Mouse (Mus musculus) ES-Bruce4 (cell line): ENCODE measurements at regions not wholly inside any gene's neighbourhood (a gene's known extent, or its start where the extent isn't known, plus 50 kb on each side); places are given as distances from the start of the nearest gene placed in this dataset.

ENCODE experiments used
- H3K27ac ChIP-seq: 2 replicates; pipeline ENCODE4 v1.5.1; 2012; ENCODE audit warnings: low read length, inconsistent platforms; ENCODE audit not compliant: insufficient read depth
- H3K27me3 ChIP-seq: 2 replicates; pipeline ENCODE4 v1.6.1; 2012; ENCODE audit warnings: mild to moderate bottlenecking, low read length, inconsistent platforms; ENCODE audit not compliant: control insufficient read depth, poor library complexity, insufficient read depth, severe bottlenecking
- H3K36me3 ChIP-seq: 2 replicates; pipeline ENCODE4 v1.6.1; 2012; ENCODE audit warnings: inconsistent platforms, mild to moderate bottlenecking, low read length, moderate library complexity; ENCODE audit not compliant: control insufficient read depth, poor library complexity, insufficient read depth, severe bottlenecking
- H3K4me1 ChIP-seq: one replicate; pipeline ENCODE4 v1.8.1; 2011; ENCODE audit warnings: low read length; ENCODE audit not compliant: control insufficient read depth, insufficient read depth
- H3K4me3 ChIP-seq: 2 replicates; pipeline ENCODE4 v1.5.1; 2011; ENCODE audit warnings: low read depth, mild to moderate bottlenecking, low read length
- H3K9ac ChIP-seq: 2 replicates; pipeline ENCODE4 v1.6.1; 2012; ENCODE audit warnings: low read depth, mild to moderate bottlenecking, inconsistent platforms; ENCODE audit not compliant: poor library complexity, severe bottlenecking
- H3K9me3 ChIP-seq: replicated peaks from 2 replicates; pipeline ENCODE4 v1.6.1; 2012; ENCODE audit warnings: mild to moderate bottlenecking, low read length, inconsistent platforms; ENCODE audit not compliant: control insufficient read depth, poor library complexity, insufficient read depth, severe bottlenecking
- CTCF ChIP-seq: IDR thresholded peaks from one replicate; pipeline ENCODE4 v1.8.1; 2011; ENCODE audit warnings: low read depth, low read length
- EP300 ChIP-seq: IDR thresholded peaks from 2 replicates; pipeline ENCODE4 v1.6.1; 2011; ENCODE audit warnings: low read depth, low read length; ENCODE audit not compliant: insufficient read depth
- POLR2A ChIP-seq: IDR thresholded peaks from one replicate; pipeline ENCODE4 v1.8.1; 2011; ENCODE audit warnings: low read length; ENCODE audit not compliant: insufficient read depth

DNA sequence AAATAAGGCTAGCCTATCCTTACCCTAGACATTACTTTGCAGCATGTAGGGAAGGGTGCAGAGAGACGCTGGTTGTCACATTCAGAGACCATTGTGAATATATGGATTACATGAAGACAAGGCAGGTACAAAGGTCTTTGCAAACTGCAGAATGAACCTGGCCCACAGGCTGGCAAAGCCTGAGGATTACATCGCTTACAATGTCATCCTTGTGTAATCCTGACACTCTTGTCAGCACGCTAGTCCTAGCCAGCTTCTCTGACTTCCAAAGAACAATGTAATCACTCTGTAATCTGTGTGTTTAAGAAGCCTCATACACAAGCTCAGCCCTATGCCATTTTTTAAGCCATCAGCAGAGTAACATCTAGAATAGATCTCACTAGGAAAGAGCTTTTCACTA lies 69.6 kb upstream of the Foxq1 start:
- Histone ChIP-seq H3K36me3 (no peaks in the 10 kb centered on the region), H3K27me3 (no peaks in the 10 kb centered on the region), H3K4me3 (no peak overlapping the region), H3K27ac (no peak overlapping the region), H3K9me3 (no peaks in the 10 kb centered on the region), H3K9ac (no peak overlapping the region), H3K4me1 (no peaks in the 10 kb centered on the region)
- TF ChIP-seq EP300 (no peak), CTCF (no peak)

DNA sequence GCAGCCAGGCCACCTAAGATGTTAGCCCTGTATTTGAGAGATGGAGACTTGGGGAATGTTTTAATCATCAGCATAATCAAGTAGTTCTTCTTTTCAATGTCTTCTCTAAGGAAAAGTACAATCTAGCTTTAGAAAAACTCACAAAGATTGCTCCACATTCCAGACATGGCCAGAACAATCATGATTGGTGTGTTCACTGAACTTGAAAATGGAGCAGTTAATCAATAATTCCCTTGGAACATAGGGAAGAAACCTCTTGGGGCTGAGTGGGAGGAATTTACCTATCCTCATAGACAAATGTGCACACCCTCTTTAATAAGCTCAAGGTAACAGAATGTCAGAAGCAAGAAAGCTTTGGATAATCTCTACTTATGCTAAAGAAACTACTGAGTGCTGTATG lies 67.7 kb upstream of the Foxq1 start:
- no peak overlapping the region for H3K27ac ChIP-seq

DNA sequence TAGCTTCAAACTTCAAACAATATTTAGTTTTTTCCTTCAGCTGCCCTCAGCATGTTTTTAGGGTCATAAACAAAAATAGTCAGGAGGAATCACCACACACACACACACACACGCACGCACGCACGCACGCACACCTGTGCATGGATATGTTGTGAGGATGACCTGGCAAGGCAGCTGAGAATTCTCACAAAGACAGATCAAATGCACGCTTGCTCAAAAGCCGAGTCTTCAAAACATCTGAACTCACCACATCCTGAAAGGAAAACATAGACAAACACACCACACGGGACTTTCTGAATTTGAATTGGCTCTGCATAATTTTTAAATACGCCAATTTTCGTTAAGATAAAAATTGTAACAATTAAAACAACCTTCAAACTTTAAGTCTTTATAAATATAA lies 52.7 kb upstream of the Foxq1 start:
- Histone ChIP-seq H3K9ac (no peak overlapping the region), H3K36me3 (no peaks in the 10 kb centered on the region), H3K4me3 (no peak overlapping the region), H3K4me1 (no peaks in the 10 kb centered on the region), H3K27ac (no peak overlapping the region), H3K27me3 (no peaks in the 10 kb centered on the region; the same call in 1 of the 2 replicates), H3K9me3 (no peaks in the 10 kb centered on the region)
- TF ChIP-seq POLR2A (no peak), EP300 (no peak), CTCF (no peak)

More for the DNA sequence above, 67.7 kb upstream of the Foxq1 start:
- Histone ChIP-seq H3K9ac (no peak overlapping the region), H3K4me3 (no peak overlapping the region), H3K36me3 (no peaks in the 10 kb centered on the region), H3K9me3 (no peaks in the 10 kb centered on the region), H3K27me3 (no peaks in the 10 kb centered on the region), H3K4me1 (no peaks in the 10 kb centered on the region)
- TF ChIP-seq EP300 = no peak
- TF ChIP-seq CTCF = no peak
- no peak for TF ChIP-seq POLR2A

- no peaks in the 10 kb centered on the region for H3K27me3 ChIP-seq
- no peak overlapping the region for H3K9ac ChIP-seq
- H3K9me3 ChIP-seq = no peaks in the 10 kb centered on the region
- H3K27ac ChIP-seq = no peak overlapping the region
- TF ChIP-seq POLR2A = no peak
- TF ChIP-seq CTCF = no peak
- TF ChIP-seq EP300 = no peak
- H3K4me3 ChIP-seq = no peak overlapping the region
- no peaks in the 10 kb centered on the region for H3K4me1 ChIP-seq
- no peaks in the 10 kb centered on the region for H3K36me3 ChIP-seq
Observed at GRCm38 (mm10) chr13:31503832-31504231, 52.1 kb upstream of the Foxq1 start.

GRCm38 (mm10) chr13:31504316-31504715 lies 51.6 kb upstream of the Foxq1 start:
- Histone ChIP-seq H3K4me3 (no peak overlapping the region), H3K9ac (no peak overlapping the region), H3K27ac (no peak overlapping the region), H3K4me1 (no peaks in the 10 kb centered on the region), H3K9me3 (no peaks in the 10 kb centered on the region), H3K27me3 (no peaks in the 10 kb centered on the region), H3K36me3 (no peaks in the 10 kb centered on the region)
- TF ChIP-seq CTCF (no peak), EP300 (no peak)

DNA sequence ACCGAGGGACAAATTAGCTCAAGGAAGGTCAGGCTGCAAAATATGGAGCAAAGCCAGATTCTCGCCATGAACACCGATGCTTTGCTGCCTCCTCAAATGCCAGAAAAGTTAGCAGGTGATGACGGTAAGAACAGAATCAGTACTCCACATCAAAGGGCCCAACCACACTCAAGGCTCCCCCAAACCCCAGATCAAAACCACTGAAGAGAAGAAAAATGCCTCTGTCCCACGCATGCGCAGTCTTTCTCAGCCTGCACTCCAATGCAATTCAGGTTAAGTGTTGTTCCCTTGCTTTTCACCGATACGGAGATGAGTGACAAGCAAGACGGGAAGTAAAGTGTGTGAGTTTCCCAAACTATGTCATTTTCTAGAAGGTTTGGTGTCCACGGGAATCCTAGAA lies 50.5 kb upstream of the Foxq1 start:
- Histone ChIP-seq H3K9ac (no peak overlapping the region), H3K36me3 (no peaks in the 10 kb centered on the region), H3K4me1 (no peaks in the 10 kb centered on the region), H3K4me3 (no peak overlapping the region), H3K27me3 (no peaks in the 10 kb centered on the region), H3K9me3 (no peaks in the 10 kb centered on the region), H3K27ac (no peak overlapping the region)
- TF ChIP-seq POLR2A (no peak), EP300 (no peak), CTCF (no peak)
